17 mouse cellular contexts compared by ENCODE assay signal in genomic region chr8:104033148-104033547, GRCm38 (mm10).
A peak's percentile ranks its signal among the peaks of the same experiment; 100 is the strongest.
DNase-seq lines count a peak whose midpoint lies in the region; ATAC-seq and TF ChIP-seq lines count a peak whose summit lies in the region.
"Had no signal": no experiment of that assay in that cellular context is flagged by ENCODE, and none has a peak within 500 bp of the region (broad histone marks: within the 10 kb centered on the region; RNA-seq: fewer than 3 reads in every experiment).

No protein-coding gene starts in this region.

- H3K9ac ChIP-seq in forebrain, postnatal 0 days: no peak overlapping the region
- H3K9ac ChIP-seq in forebrain, embryonic 12.5 days: no peak overlapping the region
- H3K9ac ChIP-seq: forebrain, embryonic 15.5 days; neural tube, embryonic 13.5 days; stomach, embryonic 15.5 days had no signal

- TF ChIP-seq CTCF in forebrain, postnatal 0 days (IDR thresholded peaks at IDR 0.05; ENCODE audit: low read depth): peak; percentile 51
- TF ChIP-seq CTCF in left cerebral cortex, adult 2 months (IDR thresholded peaks at IDR 0.05): peak; percentile 61

- intact Hi-C loops in left cerebral cortex, adult 2 months (cut with DNase I): loop anchor here (2.0 to 5.0 kb wide), 2 partner anchors 44 to 189 kb away; no protein-coding TSS in a partner anchor

- WGBS in forebrain, postnatal 0 days: 57% methylated on average over 2 of the region's 2 CpGs
- WGBS in forebrain, embryonic 12.5 days: 53% methylated on average over 2 of the region's 2 CpGs

- H3K27me3 ChIP-seq in forebrain, postnatal 0 days (ENCODE audit: insufficient read depth, low read length): no peaks in the 10 kb centered on the region
- 0 out of 2 replicates have a peak, but pooled peaks cover 9% of the 10 kb centered on the region for H3K27me3 ChIP-seq in forebrain, embryonic 12.5 days
- H3K27me3 ChIP-seq: forebrain, embryonic 15.5 days; stomach, embryonic 15.5 days had no signal

- H3K4me1 ChIP-seq in forebrain, postnatal 0 days (ENCODE audit: insufficient read depth): no peaks in the 10 kb centered on the region
- H3K4me1 ChIP-seq in forebrain, embryonic 12.5 days: 0 out of 2 replicates have a peak, but pooled peaks cover 3% of the 10 kb centered on the region

- H3K27ac ChIP-seq in forebrain, postnatal 0 days (ENCODE audit: low read depth, low read length): no peak overlapping the region
- no peak overlapping the region for H3K27ac ChIP-seq in forebrain, embryonic 12.5 days
- H3K27ac ChIP-seq in left cerebral cortex, adult 2 months: no peak overlapping the region
- H3K27ac ChIP-seq: forebrain, embryonic 15.5 days; heart, embryonic 10.5 days; neural tube, embryonic 13.5 days; stomach, embryonic 15.5 days had no signal

- no peak for ATAC-seq in forebrain, postnatal 0 days
- no peak for ATAC-seq in forebrain, embryonic 12.5 days (ENCODE audit: low FRiP score)
- ATAC-seq: forebrain, embryonic 15.5 days had no signal

- H3K36me3 ChIP-seq in forebrain, postnatal 0 days (ENCODE audit: insufficient read depth): no peaks in the 10 kb centered on the region
- no peaks in the 10 kb centered on the region for H3K36me3 ChIP-seq in forebrain, embryonic 12.5 days (replicated peaks)
- H3K36me3 ChIP-seq: forebrain, embryonic 15.5 days; neural tube, embryonic 13.5 days; stomach, embryonic 15.5 days had no signal

- DNase-seq in forebrain, postnatal 0 days: no peak
- no peak for DNase-seq in left cerebral cortex, adult 2 months (ENCODE audit: extremely low spot score in 1 of 2, low spot score in 2 of 2)
- DNase-seq in left cerebral cortex, adult 9 months (ENCODE audit: low spot score in 2 of 2): no peak
- DNase-seq in 3T3-L1 (ENCODE audit: low read depth, low spot score) (peak; percentile 40), R1 (ENCODE audit: low read depth, low spot score) (peak; percentile 57)
- DNase-seq in frontal cortex, postnatal 14 days (ENCODE audit: low spot score in 2 of 2): no peak
- DNase-seq: adrenal gland, adult 8-10 months; cerebellum, postnatal 25 days; gastrocnemius, postnatal 10 days; kidney, adult 11 months; liver; thymus, postnatal 25 days had no signal

- no peak overlapping the region for H3K4me3 ChIP-seq in forebrain, postnatal 0 days (ENCODE audit: low read depth, low read length)
- H3K4me3 ChIP-seq in forebrain, embryonic 12.5 days (replicated peaks): no peak overlapping the region
- no peak overlapping the region for H3K4me3 ChIP-seq in left cerebral cortex, adult 2 months
- H3K4me3 ChIP-seq: forebrain, embryonic 15.5 days; heart, embryonic 10.5 days; neural tube, embryonic 13.5 days; stomach, embryonic 15.5 days had no signal

- H3K9me3 ChIP-seq in forebrain, postnatal 0 days (ENCODE audit: low read length): no peaks in the 10 kb centered on the region
- peaks cover 9% of the 10 kb centered on the region; the same call in 1 of the 2 replicates for H3K9me3 ChIP-seq in forebrain, embryonic 12.5 days
- H3K9me3 ChIP-seq: forebrain, embryonic 15.5 days; stomach, embryonic 15.5 days had no signal

- no peak overlapping the region for H3K4me2 ChIP-seq in forebrain, postnatal 0 days (ENCODE audit: low read depth)
- H3K4me2 ChIP-seq in forebrain, embryonic 12.5 days: no peak overlapping the region
- H3K4me2 ChIP-seq: forebrain, embryonic 15.5 days; neural tube, embryonic 13.5 days; stomach, embryonic 15.5 days had no signal

Comparison
In these comparisons a context has a peak if more than half of its experiments do, and no peak if none do; other contexts are left out.
1. DNase-seq: peak in 3T3-L1 (single experiment) and R1 (single experiment); none in forebrain, postnatal 0 days (single experiment), left cerebral cortex, adult 2 months (0 of 2), left cerebral cortex, adult 9 months (0 of 2) and frontal cortex, postnatal 14 days (0 of 2).